Mouse (Mus musculus) hindbrain, embryonic 11.5 days (tissue): ENCODE measurements at regions not wholly inside any gene's neighbourhood (a gene's known extent, or its start where the extent isn't known, plus 50 kb on each side); places are given as distances from the start of the nearest gene placed in this dataset.

Source experiments
- ATAC-seq: fragments of 200-750 bp; cut with Nextera tagmentation; 2 replicates; pipeline ENCODE4 v1.8.0; 2017; ENCODE audit warnings: mild to moderate bottlenecking, moderate TSS enrichment, moderate library complexity; ENCODE audit not compliant: low FRiP score
- DNase-seq: peaks from one replicate; pipeline ENCODE4 v3.0.0-alpha.2; 2015; ENCODE audit warnings: low spot score
- H3K27ac ChIP-seq: fragments of 300-500 bp; sonication (generic); 2 replicates; pipeline ENCODE4 v1.5.1; 2014; ENCODE audit warnings: mild to moderate bottlenecking, low read depth, low read length
- H3K27me3 ChIP-seq: fragments of 300-500 bp; sonication (generic); 2 replicates; pipeline ENCODE4 v1.6.1; 2014; ENCODE audit warnings: mild to moderate bottlenecking, low read length, moderate library complexity, mixed read lengths; ENCODE audit not compliant: control insufficient read depth, insufficient read depth
- H3K36me3 ChIP-seq: fragments of 300-500 bp; sonication (generic); 2 replicates; pipeline ENCODE4 v1.6.1; 2014; ENCODE audit warnings: mild to moderate bottlenecking, low read length, moderate library complexity, mixed read lengths; ENCODE audit not compliant: control insufficient read depth, insufficient read depth
- H3K4me1 ChIP-seq: fragments of 300-500 bp; sonication (generic); replicated peaks from 2 replicates; pipeline ENCODE4 v1.6.1; 2014; ENCODE audit warnings: low read length, mixed read lengths; ENCODE audit not compliant: control insufficient read depth, insufficient read depth
- H3K4me2 ChIP-seq: fragments of 300-500 bp; sonication (generic); replicated peaks from 2 replicates; pipeline ENCODE4 v1.6.1; 2014; ENCODE audit warnings: mild to moderate bottlenecking, low read depth, low read length
- H3K4me3 ChIP-seq: fragments of 300-500 bp; sonication (generic); 2 replicates; pipeline ENCODE4 v1.5.1; 2014; ENCODE audit warnings: low read depth, low read length
- H3K9ac ChIP-seq: fragments of 300-500 bp; sonication (generic); 2 replicates; pipeline ENCODE4 v1.6.1; 2014; ENCODE audit warnings: low read depth, low read length
- H3K9me3 ChIP-seq: fragments of 300-500 bp; sonication (generic); 2 replicates; pipeline ENCODE4 v1.6.1; 2016; ENCODE audit warnings: low read length; ENCODE audit not compliant: control insufficient read depth
- WGBS: fragments of 180-500 bp; shearing (Covaris S2); extraction: QIAGEN DNeasy Blood & Tissue Kit; methylation state at CpG from one replicate; pipeline ENCODE4 v1.1.7; 2014; 5-methylcytosine and 5-hydroxymethylcytosine counted together

- Histone ChIP-seq H3K4me1 (no peaks in the 10 kb centered on the region), H3K9ac (no peak overlapping the region), H3K27ac (no peak overlapping the region), H3K27me3 (no peaks in the 10 kb centered on the region), H3K36me3 (no peaks in the 10 kb centered on the region), H3K4me3 (no peak overlapping the region), H3K9me3 (no peaks in the 10 kb centered on the region), H3K4me2 (no peak overlapping the region)
- no peak for DNase-seq
- no peak for ATAC-seq
- 90% methylated on average over 3 of the region's 3 CpGs for WGBS
These were observed 1672.8 kb upstream of the 5930422O12Rik start for GRCm38 (mm10) chr8:31755737-31756136.

- Histone ChIP-seq H3K36me3 (no peaks in the 10 kb centered on the region), H3K4me1 (no peaks in the 10 kb centered on the region), H3K9me3 (no peaks in the 10 kb centered on the region), H3K27me3 (no peaks in the 10 kb centered on the region), H3K27ac (no peak overlapping the region), H3K4me2 (no peak overlapping the region), H3K9ac (no peak overlapping the region), H3K4me3 (no peak overlapping the region)
- no peak for ATAC-seq
- 89% methylated on average over 6 of the region's 6 CpGs for WGBS
- DNase-seq: no peak
These were observed 1666.4 kb upstream of the 5930422O12Rik start for GRCm38 (mm10) chr8:31762091-31762490.
